Mouse (Mus musculus) intestine, postnatal 0 days (tissue): ENCODE measurements around the gene Itpk1. TPM values are rescaled to one million over a fixed set of nuclear protein-coding genes. Genes with fewer than 3 reads are reported as not detected.
"Not testable (repeated sequence)": the region's sequence is repeated elsewhere in the genome, so short reads cannot be mapped to it uniquely, and the experiment has no call there.

Experiments
- ATAC-seq: fragments of 200-750 bp; cut with Nextera tagmentation; 2 replicates; pipeline ENCODE4 v1.8.0; 2017; ENCODE audit warnings: mild to moderate bottlenecking, moderate TSS enrichment, moderate library complexity
- H3K27ac ChIP-seq: fragments of 300-500 bp; sonication (generic); 2 replicates; pipeline ENCODE4 v1.5.1; 2014; ENCODE audit warnings: mild to moderate bottlenecking, low read depth, low read length, moderate library complexity
- H3K27me3 ChIP-seq: fragments of 300-500 bp; sonication (generic); replicated peaks from 2 replicates; pipeline ENCODE4 v1.6.1; 2014; ENCODE audit warnings: low read length, mixed read lengths; ENCODE audit not compliant: control insufficient read depth, insufficient read depth
- H3K36me3 ChIP-seq: fragments of 300-500 bp; sonication (generic); 2 replicates; pipeline ENCODE4 v1.6.1; 2014; ENCODE audit warnings: mild to moderate bottlenecking, moderate library complexity; ENCODE audit not compliant: control insufficient read depth, insufficient read depth
- H3K4me1 ChIP-seq: fragments of 300-500 bp; sonication (generic); replicated peaks from 2 replicates; pipeline ENCODE4 v1.6.1; 2014; ENCODE audit warnings: antibody characterized with exemption, low read length, mixed read lengths; ENCODE audit not compliant: control insufficient read depth, insufficient read depth
- H3K4me2 ChIP-seq: fragments of 300-500 bp; sonication (generic); replicated peaks from 2 replicates; pipeline ENCODE4 v1.6.1; 2014; ENCODE audit warnings: low read depth, mild to moderate bottlenecking, moderate library complexity
- H3K4me3 ChIP-seq: fragments of 300-500 bp; sonication (generic); 2 replicates; pipeline ENCODE4 v1.5.1; 2014; ENCODE audit warnings: low read depth, low read length
- H3K9ac ChIP-seq: fragments of 300-500 bp; sonication (generic); 2 replicates; pipeline ENCODE4 v1.6.1; 2014; ENCODE audit warnings: mild to moderate bottlenecking, low read depth, low read length
- H3K9me3 ChIP-seq: fragments of 300-500 bp; sonication (generic); 2 replicates; pipeline ENCODE4 v1.6.1; 2016; ENCODE audit warnings: mixed run types; ENCODE audit not compliant: control insufficient read depth
- CTCF ChIP-seq: sonication (generic); IDR thresholded peaks from 2 replicates; pipeline ENCODE4 v1.5.1; 2016; ENCODE audit warnings: low read depth, mild to moderate bottlenecking, control low read depth, antibody characterized with exemption, moderate library complexity
- WGBS: fragments of 180-500 bp; shearing (Covaris S2); extraction: QIAGEN DNeasy Blood & Tissue Kit; methylation state at CpG from one replicate; pipeline ENCODE4 v1.1.7; 2014; 5-methylcytosine and 5-hydroxymethylcytosine counted together
- polyA plus RNA-seq: library from polyadenylated mRNA; unstranded; fragments of >200 nt; fragmentation: Nextera tagmentation; extraction: Ambion mirVana; gene quantifications from 2 replicates; pipeline ENCODE4 v1.2.1, GENCODE M21; 2015

Itpk1 gene
- polyA plus RNA-seq, 1 experiment from 2014 or later, result 56.3 TPM

GRCm38 (mm10) chr12:102640436-102641163 is 64.1 kb downstream of the Itpk1 start:
- Histone ChIP-seq H3K4me3 (no peak overlapping the region), H3K9ac (no peak overlapping the region), H3K9me3 (no peaks in the 10 kb centered on the region), H3K4me2 (no peak overlapping the region), H3K27me3 (no peaks in the 10 kb centered on the region), H3K4me1 (peaks cover 7% of the 10 kb centered on the region; the same call in 1 of the 2 replicates), H3K36me3 (no peaks in the 10 kb centered on the region), H3K27ac (no peak overlapping the region)
- TF ChIP-seq CTCF, result no peak
- no peak for ATAC-seq
- 65% methylated on average over 9 of the region's 9 CpGs for WGBS

- Histone ChIP-seq H3K4me2 (no peak overlapping the region), H3K9ac (no peak overlapping the region), H3K4me1 (peaks cover under 1% of the 10 kb centered on the region; the same call in 1 of the 2 replicates), H3K9me3 (no peaks in the 10 kb centered on the region), H3K27ac (no peak overlapping the region), H3K27me3 (no peaks in the 10 kb centered on the region), H3K36me3 (no peaks in the 10 kb centered on the region), H3K4me3 (no peak overlapping the region)
- 76% methylated on average over 3 of the region's 3 CpGs for WGBS
- no peak for ATAC-seq
- no peak for TF ChIP-seq CTCF
Observed at GRCm38 (mm10) chr12:102638878-102639277, 65.9 kb downstream of the Itpk1 start.

GRCm38 (mm10) chr12:102637235-102637634 is 67.5 kb downstream of the Itpk1 start:
- H3K4me2 ChIP-seq, result no peak overlapping the region
- no peaks in the 10 kb centered on the region for H3K27me3 ChIP-seq
- no peaks in the 10 kb centered on the region for H3K9me3 ChIP-seq
- no peak overlapping the region for H3K27ac ChIP-seq
- no peak overlapping the region for H3K9ac ChIP-seq
- no peaks in the 10 kb centered on the region for H3K36me3 ChIP-seq
- no peak for TF ChIP-seq CTCF
- no peaks in the 10 kb centered on the region for H3K4me1 ChIP-seq
- H3K4me3 ChIP-seq, result no peak overlapping the region
- no peak for ATAC-seq
- 83% methylated on average over 10 of the region's 10 CpGs for WGBS

- TF ChIP-seq CTCF, result peak; percentile 16; the same call in 1 of the 2 replicates
- no peaks in the 10 kb centered on the region for H3K27me3 ChIP-seq
- no peak overlapping the region for H3K4me2 ChIP-seq
- no peak overlapping the region for H3K9ac ChIP-seq
- no peaks in the 10 kb centered on the region for H3K4me1 ChIP-seq
- no peak overlapping the region for H3K4me3 ChIP-seq
- 82% methylated on average over 18 of the region's 20 CpGs for WGBS
- H3K27ac ChIP-seq, result no peak overlapping the region
- no peaks in the 10 kb centered on the region for H3K9me3 ChIP-seq
- ATAC-seq, result no peak
- H3K36me3 ChIP-seq, result no peaks in the 10 kb centered on the region
Observed at GRCm38 (mm10) chr12:102634436-102635050, 70.2 kb downstream of the Itpk1 start.

- no peak overlapping the region; the same call in 1 of the 2 replicates for H3K27ac ChIP-seq
- WGBS, result 66% methylated on average over 4 of the region's 4 CpGs
Observed at GRCm38 (mm10) chr12:102633083-102633501, 71.6 kb downstream of the Itpk1 start.

GRCm38 (mm10) chr12:102631690-102632089 is 73.0 kb downstream of the Itpk1 start:
- Histone ChIP-seq H3K36me3 (peaks cover 5% of the 10 kb centered on the region; the same call in 1 of the 2 replicates), H3K4me2 (no peak overlapping the region), H3K27me3 (no peaks in the 10 kb centered on the region), H3K27ac (no peak overlapping the region), H3K9ac (no peak overlapping the region), H3K4me1 (no peaks in the 10 kb centered on the region), H3K9me3 (no peaks in the 10 kb centered on the region), H3K4me3 (no peak overlapping the region)
- no peak for ATAC-seq
- 32% methylated on average over 8 of the region's 8 CpGs for WGBS
- TF ChIP-seq CTCF, result no peak

More at GRCm38 (mm10) chr12:102633083-102633501, 71.6 kb downstream of the Itpk1 start:
- Histone ChIP-seq H3K4me3 (no peak overlapping the region), H3K4me2 (no peak overlapping the region), H3K9me3 (no peaks in the 10 kb centered on the region), H3K27me3 (no peaks in the 10 kb centered on the region), H3K36me3 (peaks cover 4% of the 10 kb centered on the region; the same call in 1 of the 2 replicates), H3K4me1 (no peaks in the 10 kb centered on the region), H3K9ac (no peak overlapping the region)
- TF ChIP-seq CTCF, result no peak
- no peak for ATAC-seq

GRCm38 (mm10) chr12:102630471-102630870 is 74.3 kb downstream of the Itpk1 start:
- H3K27ac ChIP-seq, result 0 out of 2 replicates have a peak overlapping the region, but pooled peaks have one; percentile 16
- WGBS, result 80% methylated on average over 9 of the region's 9 CpGs
- ATAC-seq, result peak; percentile 31; the same call in 1 of the 2 replicates
- not testable (repeated sequence) for H3K27me3 ChIP-seq, H3K4me1 ChIP-seq, H3K36me3 ChIP-seq, H3K4me3 ChIP-seq, H3K4me2 ChIP-seq, H3K9me3 ChIP-seq, H3K9ac ChIP-seq
